Mouse (Mus musculus) spleen, postnatal 36 days (tissue): ENCODE measurements around the gene Unc119.

Experiments
- DNase-seq, 2 experiments: peaks; one replicate each; pipeline ENCODE4 v3.0.0; 2022; ENCODE audit warnings: low spot score in 2 of 2, mixed read lengths in 1 of 2

The Unc119 gene

GRCm38 (mm10) chr11:78344328-78344889 lies 1.1 kb downstream of the Unc119 start:
- peak; percentile 19 to 32 for DNase-seq

- DNase-seq: peak; percentile 16 to 23
Observed at GRCm38 (mm10) chr11:78344890-78345715, 1.8 kb downstream of the Unc119 start.

DNA sequence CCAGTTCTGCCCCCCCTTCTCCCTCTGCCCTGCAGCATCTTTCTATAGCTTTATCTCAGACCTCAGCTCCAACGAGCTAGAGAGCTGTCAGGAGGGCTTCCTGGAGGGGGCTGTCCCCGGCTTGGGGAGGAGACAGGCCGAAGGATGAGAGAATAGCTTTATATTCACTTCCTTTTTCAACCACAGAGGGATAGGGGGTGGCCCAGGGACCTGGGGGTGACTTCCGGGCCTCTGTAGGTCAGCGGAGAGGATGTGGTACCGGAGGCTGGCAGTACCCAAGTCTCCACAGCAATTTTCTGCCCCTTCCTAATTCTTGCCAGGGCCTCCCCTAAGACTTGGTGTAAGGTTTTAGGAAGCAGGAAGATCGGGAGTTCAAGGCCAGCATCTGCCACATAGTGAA lies 2.5 kb downstream of the Unc119 start:
- peak; percentile 85 to 88 for DNase-seq

- peak in 1 of 2 experiments; percentile 24 for DNase-seq
Observed at GRCm38 (mm10) chr11:78346326-78347069, 3.2 kb downstream of the Unc119 start.

DNA sequence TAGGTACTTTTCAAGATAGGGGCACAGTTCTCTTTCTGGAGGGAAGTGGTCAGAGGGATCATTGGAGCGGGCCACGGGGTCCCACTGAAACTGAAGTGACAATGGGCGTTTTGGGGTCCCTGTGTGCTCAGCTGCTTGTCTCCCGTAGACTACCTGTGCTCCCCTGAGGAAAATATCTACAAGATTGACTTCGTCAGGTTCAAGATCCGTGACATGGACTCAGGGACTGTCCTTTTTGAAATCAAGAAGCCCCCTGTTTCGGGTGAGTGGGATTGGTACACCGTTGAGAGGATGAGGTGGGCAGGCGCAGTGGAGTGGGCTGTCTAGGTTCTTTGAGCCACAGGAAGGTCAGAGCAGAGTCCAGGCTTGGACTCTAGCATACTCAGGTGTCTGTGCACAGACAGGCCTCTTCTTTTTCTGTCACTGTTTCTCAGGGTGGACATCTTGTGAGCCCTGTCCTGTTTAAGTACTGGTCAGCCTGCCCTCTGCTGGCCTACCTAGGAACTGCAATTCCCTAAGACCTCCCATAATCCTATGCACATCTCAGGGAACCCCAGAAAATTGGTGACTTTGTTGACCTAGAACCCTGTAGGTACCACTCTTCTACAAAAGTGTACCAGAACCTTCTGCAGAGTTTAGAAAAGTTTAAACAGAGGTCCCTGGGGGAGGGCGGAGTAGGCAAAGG lies 3.9 kb downstream of the Unc119 start:
- peak; percentile 47 to 71 for DNase-seq

- peak; percentile 43 to 54 for DNase-seq
Observed at GRCm38 (mm10) chr11:78347908-78348307, 4.6 kb downstream of the Unc119 start.

DNA sequence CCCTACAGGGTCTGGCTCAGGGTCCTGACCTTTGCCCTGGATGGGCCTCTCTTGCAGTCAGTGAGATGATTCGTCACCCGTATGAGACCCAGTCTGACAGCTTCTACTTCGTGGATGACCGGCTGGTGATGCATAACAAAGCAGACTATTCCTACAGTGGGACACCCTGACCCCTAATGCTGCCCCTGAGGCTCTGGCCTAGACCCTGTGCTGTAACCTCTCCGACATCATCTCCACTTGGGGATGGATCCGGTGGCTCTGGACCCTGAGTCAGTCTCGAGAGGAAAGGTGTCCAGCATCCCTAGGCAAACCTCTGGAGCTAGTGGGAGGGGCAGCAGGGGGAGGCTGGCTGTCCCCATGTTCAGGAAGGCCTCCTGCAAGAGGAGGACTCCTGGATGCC lies 5.2 kb downstream of the Unc119 start:
- no peak for DNase-seq

GRCm38 (mm10) chr11:78349441-78350358 lies 6.4 kb downstream of the Unc119 start:
- peak; percentile 59 to 60 for DNase-seq

- peak; percentile 84 to 87 for DNase-seq
Observed at GRCm38 (mm10) chr11:78353081-78353480, 9.8 kb downstream of the Unc119 start.

- no peak for DNase-seq
Observed at GRCm38 (mm10) chr11:78354905-78355304, 11.6 kb downstream of the Unc119 start.

GRCm38 (mm10) chr11:78355471-78356238 lies 12.4 kb downstream of the Unc119 start:
- peak in 1 of 2 experiments; percentile 63 for DNase-seq

DNA sequence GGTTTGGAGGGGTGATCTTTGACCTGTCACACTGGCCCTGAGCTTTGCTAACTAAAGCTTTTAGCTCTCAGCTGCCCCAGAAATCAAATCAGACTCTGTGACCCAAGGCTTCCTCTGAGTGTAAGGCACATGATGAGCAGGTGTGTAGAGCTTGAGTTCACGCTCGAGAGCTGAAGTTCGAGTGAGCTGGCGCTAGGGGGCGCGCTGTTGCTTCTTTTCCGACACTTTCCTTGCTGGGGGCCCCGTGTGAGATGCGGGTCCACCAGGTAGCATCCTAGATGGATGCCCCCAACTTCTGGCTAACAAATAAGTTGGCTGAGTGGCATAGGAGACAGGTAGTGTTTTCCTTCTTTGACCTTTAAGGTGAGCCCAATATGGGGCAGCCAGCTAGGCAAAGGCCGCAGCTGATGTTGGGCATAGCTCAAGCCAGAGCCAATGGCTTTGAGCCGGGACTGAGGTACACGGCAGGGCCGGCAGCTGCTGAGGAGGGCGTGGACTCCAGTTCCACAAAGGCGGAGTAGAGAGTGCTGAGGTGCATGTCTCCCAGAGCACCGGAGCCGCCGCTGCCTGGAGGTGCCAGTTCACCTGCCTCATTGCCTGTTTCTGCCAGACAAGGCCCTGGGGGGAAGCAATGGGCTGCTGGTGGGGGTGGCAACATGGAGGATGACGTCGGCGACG lies 15.2 kb downstream of the Unc119 start:
- DNase-seq: peak in 1 of 2 experiments; percentile 40

DNA sequence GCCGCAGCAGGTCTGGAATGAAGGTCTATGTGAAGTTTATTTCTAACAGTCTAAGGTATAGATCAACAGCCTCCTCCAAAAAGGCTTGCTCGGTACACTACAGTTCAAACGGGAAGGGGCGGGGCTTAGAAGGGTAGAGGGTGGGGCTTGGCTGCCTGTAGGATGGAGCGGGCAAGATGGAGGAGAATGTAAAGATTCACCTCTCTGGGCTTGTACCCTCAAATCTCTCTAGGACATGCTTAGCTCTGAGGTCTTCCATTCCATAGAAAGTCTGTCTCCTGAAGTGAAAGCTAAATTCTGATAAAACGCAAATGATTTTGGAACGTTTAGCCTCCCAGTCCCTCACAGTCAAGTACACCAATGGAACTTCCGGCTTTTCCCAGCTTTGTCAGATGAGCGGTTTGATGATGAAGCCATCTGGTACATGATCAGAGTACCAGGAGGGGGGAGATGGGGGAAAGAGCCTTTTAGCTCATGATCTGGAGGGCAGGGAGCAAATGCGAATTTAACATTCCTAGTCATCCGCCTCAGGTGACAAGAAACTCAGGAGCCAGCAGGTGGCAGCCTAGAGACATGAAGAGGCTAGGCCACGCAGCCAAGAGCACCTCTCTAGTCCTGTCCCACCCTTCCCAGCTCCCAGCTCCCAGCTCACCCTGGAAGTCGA lies 17.0 kb downstream of the Unc119 start:
- peak; percentile 73 to 79 for DNase-seq

DNA sequence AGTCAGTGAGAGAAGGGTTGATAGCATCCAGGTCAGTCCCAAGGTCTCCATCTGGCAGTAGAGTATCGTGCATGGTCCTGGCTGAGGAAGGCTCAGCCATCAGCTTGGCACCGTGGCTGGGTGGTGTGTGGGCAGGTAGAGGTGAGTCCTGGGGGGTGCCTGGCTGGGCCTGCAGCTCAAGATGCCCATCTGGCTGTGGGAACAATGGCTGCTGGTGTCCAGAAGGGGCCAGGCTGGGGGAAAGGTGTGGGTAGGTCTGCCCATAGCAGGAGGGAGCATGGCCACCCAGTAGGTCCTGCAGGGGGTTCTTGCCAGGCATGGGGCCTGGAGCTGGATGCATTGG lies 17.5 kb downstream of the Unc119 start:
- no peak for DNase-seq

GRCm38 (mm10) chr11:78363309-78364007 lies 20.2 kb downstream of the Unc119 start:
- no peak for DNase-seq

DNA sequence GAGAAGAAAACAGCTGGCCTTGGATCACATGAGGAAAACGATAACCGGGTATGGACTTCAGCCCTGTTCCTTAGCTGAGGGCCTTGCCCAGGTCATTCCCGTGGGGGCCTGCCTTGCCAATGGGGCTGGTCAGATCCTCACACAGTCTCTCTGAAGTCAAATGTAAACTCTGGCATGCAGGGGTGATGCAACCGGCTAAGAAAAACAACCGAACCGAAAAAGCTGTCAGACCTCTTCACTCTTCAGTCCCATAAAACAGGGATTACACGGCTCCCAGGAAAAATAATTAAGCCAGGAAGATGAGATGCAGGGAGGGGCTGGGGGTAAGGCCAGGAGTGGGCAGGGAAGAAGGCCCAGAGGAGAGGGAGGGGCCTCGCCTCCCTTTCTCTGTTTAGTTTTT lies 20.8 kb downstream of the Unc119 start:
- DNase-seq: no peak

DNA sequence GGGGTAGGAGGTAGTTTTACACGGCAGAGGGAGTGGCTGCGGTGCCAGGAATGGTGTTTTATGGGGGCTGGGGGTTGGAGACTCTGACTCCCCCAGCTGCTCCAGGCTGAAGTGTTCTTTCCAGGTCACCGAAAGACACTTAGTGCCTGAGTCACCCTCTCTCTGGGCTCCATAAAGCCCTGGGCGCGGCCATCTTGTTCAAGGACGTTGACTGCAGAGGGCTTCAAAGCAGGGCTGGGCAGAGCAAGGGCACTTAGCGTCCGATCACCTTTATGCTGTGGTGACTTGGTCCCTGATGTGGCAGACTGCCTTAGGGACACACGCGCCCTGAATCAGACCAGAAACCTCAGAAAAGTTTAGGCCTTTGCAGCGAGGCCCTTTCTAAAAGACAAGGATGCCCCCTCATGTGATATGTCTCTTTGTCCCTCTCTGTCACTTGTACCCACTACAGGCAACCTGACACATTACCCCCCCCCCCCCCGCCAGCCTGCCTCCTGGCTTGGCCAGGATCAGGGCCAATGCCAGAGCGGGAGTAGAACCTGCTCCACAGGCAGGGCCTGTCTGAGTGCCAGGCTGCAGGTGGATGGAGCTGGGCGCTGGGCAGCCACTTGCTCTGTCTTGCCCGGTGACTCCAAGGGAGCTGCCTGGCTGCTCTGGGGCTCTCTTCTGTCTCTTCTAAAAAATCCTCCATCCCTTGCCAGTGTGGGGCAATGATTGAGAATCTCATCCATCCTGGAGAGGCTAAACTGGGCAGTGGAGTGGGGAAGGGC lies 24.4 kb downstream of the Unc119 start:
- DNase-seq: no peak

DNA sequence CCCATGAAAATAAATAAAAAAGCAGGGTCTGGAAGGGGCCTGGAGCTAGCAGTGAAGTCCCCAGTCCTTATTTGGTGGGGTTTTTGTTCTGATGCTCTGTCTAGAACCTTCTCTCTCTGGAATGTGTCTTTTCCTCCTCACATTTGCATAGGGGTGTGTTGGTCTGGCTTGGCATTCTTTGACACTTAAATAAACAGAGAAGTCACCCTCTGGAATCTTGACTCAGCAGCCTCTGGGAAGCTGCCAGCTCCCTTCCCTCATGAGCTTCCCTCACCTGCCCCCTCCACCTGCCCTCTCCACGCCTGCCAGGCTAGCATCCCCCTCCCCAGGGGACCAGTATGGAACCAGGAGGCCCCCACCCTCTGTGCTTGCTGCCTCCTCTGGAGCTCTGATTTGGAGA lies 27.1 kb downstream of the Unc119 start:
- DNase-seq: no peak
